Mouse (Mus musculus) kidney, postnatal 4 days (tissue): ENCODE data around the gene Lpp.
"Not testable (repeated sequence)": the region's sequence is repeated elsewhere in the genome, so short reads cannot be mapped to it uniquely, and the experiment has no call there.

ENCODE experiments used
- DNase-seq, 2 experiments: peaks; one replicate each; pipeline ENCODE4 v3.0.0; 2021; ENCODE audit warnings: mixed read lengths in 2 of 2

The Lpp gene

GRCm38 (mm10) chr16:24950112-24950743 lies 556.9 kb downstream of the Lpp start:
- no peak for DNase-seq

DNA sequence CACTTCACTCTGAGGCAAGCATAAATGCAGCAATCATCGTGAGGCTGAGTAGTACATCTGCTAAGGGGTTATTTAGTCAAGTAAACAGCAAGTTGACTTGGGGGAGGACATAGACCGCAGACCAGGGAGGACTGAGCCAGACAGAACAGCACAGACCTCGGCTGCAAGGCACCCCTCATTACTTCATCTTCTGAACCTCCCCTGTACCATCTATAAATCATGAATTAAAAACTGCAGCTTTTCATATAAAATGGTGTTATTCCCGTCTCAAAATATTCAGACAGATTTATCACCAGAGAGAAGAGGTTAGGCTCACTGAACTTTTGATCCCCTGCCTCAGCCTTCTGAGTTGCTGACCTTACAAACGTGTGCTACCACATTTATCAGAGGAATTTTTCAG lies 558.6 kb downstream of the Lpp start:
- peak in 1 of 2 experiments; percentile 17 for DNase-seq

GRCm38 (mm10) chr16:24955054-24955453 lies 561.7 kb downstream of the Lpp start:
- DNase-seq = no peak

DNA sequence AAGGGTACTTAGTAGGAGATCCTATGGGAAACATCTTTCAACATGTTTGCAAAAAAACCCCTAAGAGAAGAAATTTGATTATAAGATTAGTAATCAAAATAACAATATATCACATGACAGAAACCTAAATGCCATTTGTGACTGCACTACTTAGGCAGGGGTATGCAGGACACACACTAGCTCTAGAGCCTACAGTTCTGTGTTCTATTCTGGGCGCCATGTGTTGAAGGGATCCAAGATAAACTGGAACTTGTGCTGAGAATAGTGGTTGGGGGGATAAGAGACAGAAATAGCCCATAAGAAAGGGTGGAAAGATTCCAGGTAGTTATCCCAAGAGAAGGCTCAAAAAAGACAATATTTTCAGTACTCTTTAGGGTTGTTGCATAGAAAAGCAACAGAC lies 565.4 kb downstream of the Lpp start:
- no peak for DNase-seq

GRCm38 (mm10) chr16:24960901-24961806 lies 567.8 kb downstream of the Lpp start:
- DNase-seq = no peak

DNA sequence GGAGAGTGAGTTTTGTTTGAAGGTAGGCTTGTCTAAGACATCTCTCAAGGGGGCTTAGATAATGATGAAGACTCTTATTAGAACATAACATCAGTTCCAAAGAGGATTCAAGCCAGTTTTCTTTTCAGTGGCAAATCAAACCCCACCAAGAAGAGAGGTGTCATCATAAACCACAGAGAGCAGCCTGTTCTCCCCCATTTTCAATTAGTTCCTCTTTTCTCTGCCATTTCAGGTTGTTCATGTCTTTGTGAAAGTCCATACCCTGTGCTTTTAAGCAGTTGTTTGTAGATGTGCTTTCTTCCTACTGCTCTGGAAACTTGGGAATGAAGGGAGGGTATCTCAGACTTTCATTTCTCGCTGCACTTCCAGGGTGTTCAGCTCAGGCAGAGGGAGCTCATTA lies 571.0 kb downstream of the Lpp start:
- DNase-seq = no peak

GRCm38 (mm10) chr16:24965091-24965490 lies 571.8 kb downstream of the Lpp start:
- no peak for DNase-seq

GRCm38 (mm10) chr16:24966460-24966859 lies 573.2 kb downstream of the Lpp start:
- no peak for DNase-seq

GRCm38 (mm10) chr16:24973009-24973631 lies 579.8 kb downstream of the Lpp start:
- DNase-seq = no peak

GRCm38 (mm10) chr16:24977771-24978170 lies 584.5 kb downstream of the Lpp start:
- DNase-seq = no peak

DNA sequence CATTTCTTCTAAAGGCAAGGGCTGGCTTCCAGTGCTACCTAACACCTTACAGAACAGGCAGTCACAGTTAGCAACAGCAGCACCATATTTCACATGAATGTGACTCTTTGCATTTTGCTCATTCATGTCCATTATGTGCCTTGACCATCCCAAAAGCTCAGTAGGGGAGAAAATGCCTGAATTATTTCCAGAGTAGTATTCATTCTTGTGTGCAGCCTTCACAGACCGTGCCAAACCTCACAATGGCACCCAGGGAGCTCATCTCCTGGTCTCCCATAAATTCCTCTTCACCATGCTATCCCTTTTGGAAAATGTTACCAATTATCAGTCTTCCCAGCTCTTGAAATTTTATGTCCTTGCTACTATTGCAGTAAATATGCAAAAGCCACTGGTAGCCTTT lies 584.9 kb downstream of the Lpp start:
- no peak for DNase-seq

GRCm38 (mm10) chr16:24979391-24979790 lies 586.1 kb downstream of the Lpp start:
- DNase-seq = no peak

GRCm38 (mm10) chr16:24982828-24983227 lies 589.5 kb downstream of the Lpp start:
- DNase-seq = no peak

DNA sequence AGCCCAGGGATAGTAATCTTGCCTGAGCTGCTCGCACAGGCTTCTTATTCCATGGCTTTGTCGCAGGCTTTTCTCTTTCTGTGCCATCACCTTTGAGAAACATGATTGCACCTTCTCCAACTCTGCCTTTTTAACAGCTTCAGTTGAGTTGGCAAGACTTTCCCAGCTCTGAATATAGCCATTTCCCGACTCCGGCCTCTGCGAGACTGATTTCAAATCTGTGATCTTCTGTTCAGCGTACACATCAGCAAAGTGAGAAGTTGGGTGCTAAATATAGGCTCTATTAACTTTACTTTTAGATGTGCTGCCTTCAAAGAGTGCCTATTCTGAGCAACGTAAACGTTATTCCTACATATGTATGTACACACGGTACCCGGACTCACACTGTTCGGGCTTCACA lies 597.0 kb downstream of the Lpp start:
- DNase-seq = no peak

DNA sequence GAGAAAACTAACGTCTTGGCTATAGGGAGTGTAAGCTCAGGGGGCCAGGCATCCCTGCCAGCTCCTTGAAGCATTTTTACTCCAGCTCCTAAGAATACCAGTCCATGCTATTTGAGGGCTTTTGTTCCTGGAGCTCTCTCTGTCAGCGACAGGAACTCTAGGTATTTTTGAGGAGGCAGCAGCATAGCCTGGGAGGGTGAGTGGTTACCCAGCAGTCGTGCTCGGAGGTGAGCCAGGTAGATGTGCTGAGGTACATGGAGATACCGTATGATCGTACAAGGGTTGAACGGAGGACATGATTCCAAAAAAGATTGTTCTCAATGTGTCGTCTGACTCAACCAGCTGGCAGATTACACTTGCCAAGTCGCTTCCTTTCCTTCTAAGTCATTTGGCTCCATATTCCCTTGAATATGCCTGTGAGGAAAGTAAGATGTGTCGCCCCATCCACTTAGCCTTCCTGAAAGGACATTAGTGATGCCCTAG lies 597.8 kb downstream of the Lpp start:
- DNase-seq = no peak

DNA sequence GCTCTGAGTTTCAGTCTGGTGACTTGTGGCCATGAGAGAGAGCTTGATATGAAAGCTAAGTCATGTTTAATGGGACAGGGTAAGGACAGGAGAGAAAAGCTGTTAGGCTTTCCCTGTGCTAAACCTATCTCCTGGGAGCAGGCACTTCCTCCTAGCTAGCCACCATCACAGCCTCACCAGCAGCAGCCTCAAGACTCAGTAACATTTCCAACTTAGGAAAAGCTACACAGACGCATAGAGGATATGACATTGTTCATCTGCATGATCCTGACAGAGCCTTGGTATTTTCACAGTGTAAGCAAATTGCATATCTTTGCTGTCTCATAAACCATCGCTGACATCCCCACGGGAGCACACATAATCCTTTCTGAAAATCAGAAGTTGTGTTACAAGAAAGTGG lies 598.7 kb downstream of the Lpp start:
- DNase-seq = no peak

- no peak for DNase-seq
These were observed 599.2 kb downstream of the Lpp start for GRCm38 (mm10) chr16:24992494-24992893.

- no peak for DNase-seq
These were observed 617.9 kb downstream of the Lpp start for GRCm38 (mm10) chr16:25010980-25011877.

GRCm38 (mm10) chr16:25012938-25013337 lies 619.6 kb downstream of the Lpp start:
- no peak for DNase-seq

GRCm38 (mm10) chr16:25016261-25016836 lies 623.0 kb downstream of the Lpp start:
- no peak for DNase-seq

GRCm38 (mm10) chr16:25017046-25017445 lies 623.7 kb downstream of the Lpp start:
- no peak for DNase-seq

- DNase-seq = not testable (repeated sequence)
These were observed 628.5 kb downstream of the Lpp start for GRCm38 (mm10) chr16:25021743-25022359.
